Mouse (Mus musculus) cortical plate, adult 2 months (tissue): ENCODE measurements around the gene Camk2n2. TPM values are rescaled to one million over a fixed set of nuclear protein-coding genes. Genes with fewer than 3 reads are reported as not detected.

Experiments used
- H3K27ac ChIP-seq: fragments of 200-500 bp; 2 replicates; pipeline ENCODE4 v1.5.1; 2012; ENCODE audit warnings: low read length, control low read depth, inconsistent platforms; ENCODE audit not compliant: insufficient read depth
- H3K4me1 ChIP-seq: fragments of 200-500 bp; 2 replicates; pipeline ENCODE4 v1.6.1; 2011; ENCODE audit warnings: low read length; ENCODE audit not compliant: control insufficient read depth, insufficient read depth
- H3K4me3 ChIP-seq: fragments of 200-500 bp; 2 replicates; pipeline ENCODE4 v1.5.1; 2011; ENCODE audit warnings: mild to moderate bottlenecking, low read length, control low read depth; ENCODE audit not compliant: insufficient read depth
- CTCF ChIP-seq: fragments of 200-500 bp; IDR thresholded peaks from 2 replicates; pipeline ENCODE4 v1.5.1; 2011; ENCODE audit warnings: mild to moderate bottlenecking, control low read depth, low read length; ENCODE audit not compliant: insufficient read depth; ENCODE audit errors: extremely low read depth
- POLR2A ChIP-seq: fragments of 200-500 bp; IDR thresholded peaks from 2 replicates; pipeline ENCODE4 v1.6.1; 2011; ENCODE audit warnings: mild to moderate bottlenecking, low read length, control low read depth; ENCODE audit not compliant: insufficient read depth; ENCODE audit errors: extremely low read depth
- polyA plus RNA-seq: library from polyadenylated mRNA; depleted of rRNA; stranded (reverse); fragments of >200 nt; gene quantifications from 2 replicates; pipeline ENCODE4 v1.2.3, GENCODE M21; 2012

Gene Camk2n2
- polyA plus RNA-seq, 1 experiment, result 191 TPM

DNA sequence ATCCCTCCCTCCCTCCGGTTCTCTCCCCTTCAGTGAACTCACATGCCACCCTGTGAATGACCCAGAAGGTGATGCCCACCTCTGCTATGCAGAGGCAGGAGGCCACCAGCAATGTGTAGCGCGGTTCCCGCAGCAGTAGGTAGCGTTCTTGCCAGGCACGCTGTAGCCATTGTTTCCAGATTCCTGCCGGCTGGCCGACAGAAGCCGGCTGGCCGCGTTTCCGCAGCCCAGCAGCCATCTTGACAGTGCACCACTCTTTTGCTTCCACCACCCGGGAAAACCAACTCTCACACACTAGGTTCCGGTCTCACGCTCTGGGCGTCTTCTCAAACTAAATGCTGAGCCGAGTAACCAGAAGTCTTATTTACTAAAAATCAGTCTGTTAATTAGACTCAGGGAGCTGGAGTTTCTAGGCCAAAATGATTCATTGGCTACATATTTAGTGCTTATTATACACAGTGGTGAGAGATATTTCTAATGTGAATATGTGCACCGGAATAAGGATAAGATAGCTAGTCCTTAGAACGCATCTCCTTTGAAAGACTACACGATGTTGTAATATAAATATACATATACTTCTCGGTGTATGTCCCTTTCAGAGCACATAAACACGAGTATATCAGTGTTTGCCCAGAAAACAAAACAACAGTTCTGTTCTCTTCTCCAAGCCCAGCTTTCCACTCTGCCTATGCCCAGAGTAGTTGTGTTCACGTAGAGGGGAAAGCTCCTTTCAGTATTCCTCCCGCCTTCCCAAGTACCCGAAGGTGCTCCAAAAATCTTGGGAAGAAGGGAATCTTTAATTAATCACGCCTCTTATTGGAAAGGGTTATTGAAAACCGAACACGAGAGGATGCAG lies 10.4 kb downstream of the Camk2n2 start:
- no peaks in the 10 kb centered on the region for H3K4me1 ChIP-seq
- TF ChIP-seq CTCF (no peak), POLR2A (peak; percentile 89)
- peak overlapping the region; percentile 68 for H3K4me3 ChIP-seq
- H3K27ac ChIP-seq, result no peak overlapping the region

DNA sequence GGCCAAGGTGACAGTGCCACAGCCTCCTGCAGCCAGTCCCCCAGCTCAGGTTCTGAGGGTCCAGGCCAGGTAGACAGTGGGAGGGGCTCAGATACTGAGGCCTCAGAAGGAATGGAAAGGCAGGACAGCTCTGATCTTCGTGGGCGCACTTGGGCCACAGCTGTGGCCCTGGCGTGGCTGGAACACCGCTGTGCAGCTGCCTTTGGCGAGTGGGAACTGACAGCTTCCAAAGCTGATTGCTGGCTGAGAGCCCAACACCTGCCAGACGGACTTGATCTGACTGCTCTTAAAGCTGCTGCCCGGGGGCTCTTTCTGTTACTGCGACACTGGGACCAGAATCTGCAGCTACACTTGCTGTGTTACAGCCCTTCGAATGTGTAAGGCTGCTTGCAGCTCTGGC lies 16.4 kb downstream of the Camk2n2 start:
- H3K4me3 ChIP-seq, result no peak overlapping the region
- TF ChIP-seq POLR2A, result 0 out of 2 replicates have a peak, but pooled peaks have one; percentile 7
- TF ChIP-seq CTCF, result no peak
- H3K4me1 ChIP-seq, result no peaks in the 10 kb centered on the region
- H3K27ac ChIP-seq, result no peak overlapping the region

GRCm38 (mm10) chr16:20600511-20600910 lies 20.6 kb downstream of the Camk2n2 start:
- Histone ChIP-seq H3K27ac (no peak overlapping the region), H3K4me1 (no peaks in the 10 kb centered on the region), H3K4me3 (no peak overlapping the region)
- no peak for TF ChIP-seq CTCF
- no peak for TF ChIP-seq POLR2A

GRCm38 (mm10) chr16:20596687-20597441 lies 24.2 kb downstream of the Camk2n2 start:
- Histone ChIP-seq H3K27ac (no peak overlapping the region), H3K4me1 (no peaks in the 10 kb centered on the region), H3K4me3 (no peak overlapping the region)
- TF ChIP-seq POLR2A, result no peak
- no peak for TF ChIP-seq CTCF

DNA sequence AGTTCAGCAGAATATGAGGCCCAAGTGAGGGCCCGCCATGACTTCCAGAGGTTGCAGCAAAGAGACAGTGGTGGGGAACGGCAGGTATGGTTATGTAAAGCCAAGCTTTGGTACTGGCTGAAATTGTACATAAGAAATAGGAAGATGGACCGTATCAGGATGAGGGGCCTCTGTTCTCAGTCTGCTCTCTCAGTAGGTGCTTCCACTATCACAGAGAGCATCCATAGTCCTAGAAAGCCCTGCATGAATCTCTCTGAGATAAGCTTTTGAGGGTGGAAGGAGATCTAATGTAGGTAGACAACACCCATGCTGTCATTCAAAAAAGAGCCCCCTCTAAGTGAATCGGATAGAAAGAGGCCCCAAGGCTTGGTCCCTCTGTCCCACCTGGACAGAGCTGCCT lies 25.4 kb downstream of the Camk2n2 start:
- Histone ChIP-seq H3K4me1 (no peaks in the 10 kb centered on the region), H3K27ac (no peak overlapping the region), H3K4me3 (no peak overlapping the region)
- TF ChIP-seq POLR2A (no peak), CTCF (no peak)

DNA sequence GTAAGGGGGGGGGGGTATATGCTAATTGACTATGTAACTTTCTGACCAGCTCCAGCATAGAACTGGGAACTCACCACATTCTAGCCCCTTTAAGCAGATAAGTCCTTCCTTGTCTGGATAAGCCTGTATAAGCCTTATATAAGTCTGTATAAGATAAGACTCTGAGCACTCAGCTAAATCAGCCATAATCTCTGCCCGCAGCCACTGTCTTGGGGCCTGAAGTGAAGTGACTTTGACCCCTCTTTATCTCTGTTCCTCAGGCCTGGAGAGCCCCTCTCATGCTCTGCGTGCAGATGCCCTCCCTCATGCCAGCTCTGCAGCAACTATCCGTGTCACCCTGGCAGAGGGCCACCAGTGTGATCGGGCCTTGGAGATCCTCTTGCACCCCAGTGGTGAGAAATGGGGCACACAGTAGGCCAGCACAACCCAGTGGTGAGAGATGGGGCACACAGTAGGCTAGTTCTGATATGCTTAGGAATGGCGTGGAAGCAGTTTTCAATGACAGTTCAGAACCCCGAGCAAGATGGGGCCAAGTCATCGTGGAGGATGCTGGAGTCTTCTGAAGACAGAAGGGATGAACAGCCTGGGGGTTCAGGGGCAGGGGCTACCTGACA lies 25.9 kb downstream of the Camk2n2 start:
- Histone ChIP-seq H3K4me3 (no peak overlapping the region), H3K4me1 (no peaks in the 10 kb centered on the region), H3K27ac (no peak overlapping the region)
- TF ChIP-seq CTCF, result no peak
- TF ChIP-seq POLR2A, result no peak

- Histone ChIP-seq H3K4me1 (no peaks in the 10 kb centered on the region), H3K4me3 (peak overlapping the region; percentile 56), H3K27ac (no peak overlapping the region)
- TF ChIP-seq CTCF (no peak), POLR2A (no peak)
Measured at GRCm38 (mm10) chr16:20591076-20591705, 29.9 kb downstream of the Camk2n2 start.

- H3K27ac ChIP-seq, result no peak overlapping the region
- no peaks in the 10 kb centered on the region for H3K4me1 ChIP-seq
- peak overlapping the region; percentile 56 for H3K4me3 ChIP-seq
- no peak for TF ChIP-seq CTCF
- no peak for TF ChIP-seq POLR2A
Measured at GRCm38 (mm10) chr16:20590680-20591038, 30.4 kb downstream of the Camk2n2 start.
